Mouse (Mus musculus): ENCODE results near the gene Adcy6.

DNA sequence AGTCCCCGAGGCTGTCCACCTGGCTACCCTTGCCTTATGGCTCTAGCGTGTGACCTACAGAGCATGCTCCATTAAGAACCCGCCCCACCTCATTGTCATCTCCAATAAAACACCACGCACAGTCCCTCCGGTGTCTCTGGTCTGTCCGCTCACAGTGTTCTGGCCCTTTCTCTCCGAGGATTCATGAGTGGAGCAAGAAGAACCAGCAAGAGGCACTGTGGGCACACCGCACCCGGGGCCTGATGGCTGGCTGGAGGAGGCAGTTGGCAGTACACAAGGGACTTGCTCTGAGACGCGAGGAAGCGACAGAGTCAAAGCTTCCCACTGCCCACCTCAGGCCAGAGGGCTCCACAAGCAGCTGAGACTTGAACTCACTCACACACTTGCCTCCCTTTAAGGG is 34.5 kb upstream of the Adcy6 start:
- TF ChIP-seq MXI1 (IDR thresholded peaks at IDR 0.05; ENCODE audit: low read depth, low read length), result no peak
- TF ChIP-seq CHD2 (IDR thresholded peaks at IDR 0.05; ENCODE audit: low read length), result no peak
- no peak for TF ChIP-seq USF1 (IDR thresholded peaks at IDR 0.05; ENCODE audit: low read depth, low read length)
- TF ChIP-seq CTCF (conservative IDR thresholded peaks at IDR 0.05 in 1 of 2, IDR thresholded peaks at IDR 0.05 in 1 of 2; ENCODE audit: low read depth in 2 of 2, low read length in 2 of 2), result no peak
- TF ChIP-seq USF2 (conservative IDR thresholded peaks at IDR 0.05; ENCODE audit: low read depth, low read length), result no peak
- no peak; the same call in 1 of the 2 replicates for TF ChIP-seq POLR2A (IDR thresholded peaks at IDR 0.05; ENCODE audit: low read depth, low read length)
- no peak for TF ChIP-seq SIN3A (IDR thresholded peaks at IDR 0.05; ENCODE audit: low read length)
- no peak for TF ChIP-seq MYC (IDR thresholded peaks at IDR 0.05; ENCODE audit: low read depth, low read length)
- no peak for TF ChIP-seq NRF1 (IDR thresholded peaks at IDR 0.05; ENCODE audit: low read depth, low read length)
- no peak for TF ChIP-seq CHD1 (IDR thresholded peaks at IDR 0.05; ENCODE audit: low read depth, low read length)
- TF ChIP-seq KAT2A (IDR thresholded peaks at IDR 0.05; ENCODE audit: insufficient replicate concordance, low read length), result no peak
- TF ChIP-seq HCFC1 (IDR thresholded peaks at IDR 0.05; ENCODE audit: low read depth, low read length), result no peak
- TF ChIP-seq POLR2AphosphoS2 (IDR thresholded peaks at IDR 0.05; ENCODE audit: low read depth, low read length), result no peak; the same call in 1 of the 2 replicates

Data from CH12.LX (cell line).